In genomic region chr17:63803599-63803998, GRCm38 (mm10) we compare ENCODE assay signal across 8 mouse cellular contexts. TPM values are rescaled to one million over a fixed set of nuclear protein-coding genes. Genes with fewer than 3 reads are reported as not detected.
DNase-seq lines count a peak whose midpoint lies in the region; ATAC-seq and TF ChIP-seq lines count a peak whose summit lies in the region.
"Had no signal": no experiment of that assay in that cellular context is flagged by ENCODE, and none has a peak within 500 bp of the region (broad histone marks: within the 10 kb centered on the region; RNA-seq: fewer than 3 reads in every experiment).

No protein-coding gene starts in this region.

- H3K27me3 ChIP-seq in E14TG2a.4 (ENCODE audit: insufficient read depth, low read length) = no peaks in the 10 kb centered on the region
- H3K27me3 ChIP-seq: liver, embryonic 15.5 days had no signal

- H3K4me1 ChIP-seq in E14TG2a.4 (replicated peaks; ENCODE audit: low read depth, low read length) = peaks cover 14% of the 10 kb centered on the region
- H3K4me1 ChIP-seq: liver, embryonic 15.5 days had no signal

- DNase-seq in Muller cell, postnatal 12 days (ENCODE audit: inconsistent ontology term) = peak; percentile 48
- peak; percentile 84 to 86 for DNase-seq in cerebellum, postnatal 14 days
- peak; percentile 53 to 88 for DNase-seq in layer of hippocampus, postnatal 25 days (ENCODE audit: extremely low spot score in 1 of 2, low spot score in 1 of 2)
- DNase-seq in spleen, postnatal 4 days (ENCODE audit: low spot score in 2 of 2) = peak; percentile 38 to 78

- peak; percentile 82 for TF ChIP-seq CTCF in E14TG2a.4 (conservative IDR thresholded peaks at IDR 0.05; ENCODE audit: low read length)

- peaks cover under 1% of the 10 kb centered on the region for H3K9me3 ChIP-seq in E14TG2a.4 (ENCODE audit: low read length)
- H3K9me3 ChIP-seq: liver, embryonic 15.5 days had no signal

- ATAC-seq in granulocyte monocyte progenitor cell, adult 5-6 weeks (replicated peaks; ENCODE audit: poor library complexity, severe bottlenecking) = peak; percentile 84
- peak; percentile 83 for ATAC-seq in megakaryocyte-erythroid progenitor cell, adult 5-6 weeks (replicated peaks; ENCODE audit: low FRiP score, low TSS enrichment, poor library complexity, severe bottlenecking)

- no peaks in the 10 kb centered on the region for H3K36me3 ChIP-seq in E14TG2a.4 (ENCODE audit: insufficient read depth, low read length)
- H3K36me3 ChIP-seq: liver, embryonic 15.5 days had no signal

- H3K4me3 ChIP-seq in E14TG2a.4 (replicated peaks; ENCODE audit: low read length) = no peak overlapping the region
- H3K4me3 ChIP-seq: liver, embryonic 15.5 days had no signal

RNA-seq across cellular contexts. Expression of gene Fer, which starts 59.3 kb away (rescaled TPM):
- total RNA-seq in granulocyte monocyte progenitor cell, adult 5-6 weeks (2014; fragmentation: Nextera tagmentation) = 3.2 and 5.0 TPM in 2 replicates
- 8.9 and 13.4 TPM in 2 replicates for total RNA-seq in granulocyte monocyte progenitor cell, adult 5-6 weeks (2017)
- total RNA-seq in layer of hippocampus, postnatal 25 days (2021) = 10 to 100 TPM; 33.0 TPM
- total RNA-seq in megakaryocyte-erythroid progenitor cell, adult 5-6 weeks (2014; fragmentation: Nextera tagmentation) = 12.5 and 15.2 TPM in 2 replicates
- 13.1 and 20.7 TPM in 2 replicates for total RNA-seq in megakaryocyte-erythroid progenitor cell, adult 5-6 weeks (2017)

RNA-seq across cellular contexts. Expression of gene A930002H24Rik, which starts 60.0 kb away (rescaled TPM):
- total RNA-seq in granulocyte monocyte progenitor cell, adult 5-6 weeks (2014; fragmentation: Nextera tagmentation) = not detected in 2 replicates
- total RNA-seq in granulocyte monocyte progenitor cell, adult 5-6 weeks (2017) = not detected in 2 replicates
- total RNA-seq in layer of hippocampus, postnatal 25 days (2021) = 1 to 10 TPM in 1 of 2 experiments, not detected in 1; 1.2 TPM
- total RNA-seq in megakaryocyte-erythroid progenitor cell, adult 5-6 weeks (2014; fragmentation: Nextera tagmentation) = not detected in 2 replicates
- total RNA-seq in megakaryocyte-erythroid progenitor cell, adult 5-6 weeks (2017) = not detected in 2 replicates
